Mouse (Mus musculus): ENCODE data around the gene Gm17949. TPM values are rescaled to one million over a fixed set of nuclear protein-coding genes. Genes with fewer than 3 reads are reported as not detected.

Gm17949 gene
- 0.37 and 0.58 TPM in 2 replicates for polyA plus RNA-seq (2015; fragmentation: Nextera tagmentation; extraction: Ambion mirVana)

DNA sequence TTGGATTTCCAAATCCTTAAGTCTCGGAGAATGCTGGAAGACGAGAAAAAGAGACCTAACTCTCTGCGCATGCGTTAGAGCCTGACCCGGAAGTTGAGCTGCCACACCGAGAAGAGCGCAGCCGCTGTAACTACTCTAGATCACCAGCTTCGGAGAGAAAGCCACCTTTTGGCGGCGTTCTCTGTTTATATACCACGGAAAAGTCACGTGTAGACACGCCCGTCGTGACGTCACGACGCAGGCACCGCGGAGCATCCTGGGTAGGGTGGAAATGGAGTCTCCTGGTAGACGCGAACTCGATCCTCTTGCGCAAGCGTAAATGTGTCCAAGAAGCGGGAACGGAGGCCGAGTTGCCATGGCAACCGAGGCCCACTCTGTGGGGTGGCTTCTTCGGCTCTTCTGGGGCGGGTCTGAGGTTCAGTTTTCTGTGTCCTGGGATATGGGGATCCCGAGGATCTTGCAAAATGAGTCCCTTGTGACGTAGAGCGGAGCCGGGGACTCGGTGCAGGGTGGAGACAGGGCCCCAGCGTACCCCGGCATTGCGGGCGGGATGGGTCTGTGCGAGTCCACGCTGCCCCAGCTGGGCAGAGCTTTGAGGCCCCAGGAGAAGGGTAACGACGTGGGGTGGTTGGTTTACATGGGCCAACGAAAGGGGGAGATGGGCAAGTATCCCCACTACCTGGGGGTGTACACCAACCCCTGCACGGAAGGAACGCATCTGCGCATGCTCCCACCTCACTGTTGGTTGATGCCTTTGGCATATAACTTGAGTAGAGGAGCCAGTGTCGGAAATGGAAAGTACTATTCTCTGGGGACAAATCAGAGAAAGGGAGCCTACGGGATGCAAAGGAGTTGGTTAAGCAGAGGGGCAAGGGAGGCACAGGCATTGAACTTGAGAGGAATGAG is at the start of gene Gm17949, which contains the start of gene Gtf2f1:
TSS of gene Gm17949 (plus strand) at position 234 of the 906 bp plus-strand sequence.
TSS of gene Gtf2f1 (minus strand) at position 53 of the 906 bp plus-strand sequence.
- ATAC-seq, result peak; percentile 93
- Histone ChIP-seq H3K4me2 (ENCODE audit: low read depth, low read length) (peak within 1 kb of the TSS; percentile 78), H3K9me3 (ENCODE audit: control insufficient read depth, low read length) (no peaks in the 10 kb centered on the region), H3K27me3 (replicated peaks; ENCODE audit: control insufficient read depth, insufficient read depth, low read length) (no peaks in the 10 kb centered on the region), H3K9ac (ENCODE audit: low read depth, low read length) (peak within 1 kb of the TSS; percentile 84), H3K4me1 (ENCODE audit: control insufficient read depth, insufficient read depth, low read length) (peaks cover 14% of the 10 kb centered on the region), H3K27ac (ENCODE audit: low read length) (peak within 1 kb of the TSS; percentile 93), H3K36me3 (ENCODE audit: control insufficient read depth, insufficient read depth, low read length) (peaks cover 12% of the 10 kb centered on the region), H3K4me3 (ENCODE audit: low read length) (peak within 1 kb of the TSS; percentile 83)
- under 1% methylated on average over 51 of the region's 51 CpGs for WGBS

GRCm38 (mm10) chr17:56961880-56962279 is 49.4 kb upstream of the Gm17949 start:
- 90% methylated on average over 4 of the region's 4 CpGs for WGBS
- H3K36me3 ChIP-seq (ENCODE audit: control insufficient read depth, insufficient read depth, low read length), result no peaks in the 10 kb centered on the region

GRCm38 (mm10) chr17:56962642-56963405 is 48.4 kb upstream of the Gm17949 start:
- no peaks in the 10 kb centered on the region for H3K9me3 ChIP-seq (ENCODE audit: control insufficient read depth, low read length)
- no peak overlapping the region for H3K9ac ChIP-seq (ENCODE audit: low read depth, low read length)
- H3K27ac ChIP-seq (ENCODE audit: low read length), result no peak overlapping the region
- no peak overlapping the region for H3K4me2 ChIP-seq (ENCODE audit: low read depth, low read length)
- H3K36me3 ChIP-seq (ENCODE audit: control insufficient read depth, insufficient read depth, low read length), result no peaks in the 10 kb centered on the region
- no peaks in the 10 kb centered on the region for H3K27me3 ChIP-seq (replicated peaks; ENCODE audit: control insufficient read depth, insufficient read depth, low read length)
- 78% methylated on average over 5 of the region's 5 CpGs for WGBS
- ATAC-seq, result 0 out of 2 replicates have a peak, but pooled peaks have one; percentile 14
- no peaks in the 10 kb centered on the region; the same call in 1 of the 2 replicates for H3K4me1 ChIP-seq (ENCODE audit: control insufficient read depth, insufficient read depth, low read length)
- no peak overlapping the region for H3K4me3 ChIP-seq (ENCODE audit: low read length)

More at GRCm38 (mm10) chr17:56961880-56962279, 49.4 kb upstream of the Gm17949 start:
- Histone ChIP-seq H3K27ac (ENCODE audit: low read length) (no peak overlapping the region), H3K9ac (ENCODE audit: low read depth, low read length) (no peak overlapping the region), H3K4me2 (ENCODE audit: low read depth, low read length) (no peak overlapping the region), H3K9me3 (ENCODE audit: control insufficient read depth, low read length) (no peaks in the 10 kb centered on the region), H3K27me3 (replicated peaks; ENCODE audit: control insufficient read depth, insufficient read depth, low read length) (no peaks in the 10 kb centered on the region), H3K4me1 (ENCODE audit: control insufficient read depth, insufficient read depth, low read length) (no peaks in the 10 kb centered on the region; the same call in 1 of the 2 replicates), H3K4me3 (ENCODE audit: low read length) (no peak overlapping the region)
- no peak for ATAC-seq

DNA sequence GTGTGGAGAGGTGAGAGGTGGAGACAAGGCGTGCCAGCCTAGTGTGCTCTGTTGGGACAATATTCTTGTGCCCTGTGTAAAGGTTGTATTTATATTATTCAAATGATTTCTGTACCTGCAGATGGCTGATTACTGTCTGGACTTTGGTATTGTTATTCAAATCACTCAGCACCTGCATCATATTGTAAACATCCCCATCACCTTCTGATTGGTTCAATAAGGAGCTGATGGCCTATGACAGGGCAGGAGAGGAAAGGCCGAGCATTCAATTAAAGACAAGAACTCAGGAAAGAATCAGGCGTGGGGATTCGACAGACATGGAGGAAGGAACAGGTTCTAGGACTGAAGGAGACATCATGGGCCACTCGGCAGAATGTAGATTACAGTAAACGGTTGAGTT is 47.6 kb upstream of the Gm17949 start:
- H3K9ac ChIP-seq (ENCODE audit: low read depth, low read length), result no peak overlapping the region
- H3K4me2 ChIP-seq (ENCODE audit: low read depth, low read length), result no peak overlapping the region
- ATAC-seq, result no peak; the same call in 1 of the 2 replicates
- 78% methylated on average over 6 of the region's 6 CpGs for WGBS
- H3K9me3 ChIP-seq (ENCODE audit: control insufficient read depth, low read length), result no peaks in the 10 kb centered on the region
- no peak overlapping the region for H3K27ac ChIP-seq (ENCODE audit: low read length)
- no peaks in the 10 kb centered on the region for H3K4me1 ChIP-seq (ENCODE audit: control insufficient read depth, insufficient read depth, low read length)
- H3K27me3 ChIP-seq (replicated peaks; ENCODE audit: control insufficient read depth, insufficient read depth, low read length), result no peaks in the 10 kb centered on the region
- H3K4me3 ChIP-seq (ENCODE audit: low read length), result no peak overlapping the region
- H3K36me3 ChIP-seq (ENCODE audit: control insufficient read depth, insufficient read depth, low read length), result no peaks in the 10 kb centered on the region

DNA sequence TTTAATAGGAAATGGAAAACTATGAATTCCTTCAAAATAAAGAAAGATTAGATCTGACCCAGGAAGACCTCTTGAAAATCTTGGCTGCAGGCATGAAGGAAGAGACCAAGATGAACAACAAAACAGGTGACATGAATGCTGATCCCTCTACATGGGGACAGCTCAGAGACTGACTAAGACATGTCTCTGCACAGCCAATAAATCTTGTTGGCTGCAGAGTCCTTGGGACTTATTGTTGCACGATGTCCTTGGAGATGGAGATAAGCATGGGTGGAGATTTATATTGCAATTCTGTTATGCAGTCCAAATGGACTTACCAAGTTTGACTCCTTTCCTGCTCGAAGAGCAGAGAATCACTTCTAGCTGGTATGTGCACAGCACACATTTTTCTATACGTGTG is 41.9 kb upstream of the Gm17949 start:
- 39% methylated on average over 3 of the region's 3 CpGs for WGBS
- no peak overlapping the region for H3K4me3 ChIP-seq (ENCODE audit: low read length)
- no peaks in the 10 kb centered on the region for H3K9me3 ChIP-seq (ENCODE audit: control insufficient read depth, low read length)

GRCm38 (mm10) chr17:56970081-56970480 is 41.2 kb upstream of the Gm17949 start:
- 69% methylated on average over 5 of the region's 5 CpGs for WGBS

More for the DNA sequence above, 41.9 kb upstream of the Gm17949 start:
- Histone ChIP-seq H3K27me3 (replicated peaks; ENCODE audit: control insufficient read depth, insufficient read depth, low read length) (no peaks in the 10 kb centered on the region), H3K9ac (ENCODE audit: low read depth, low read length) (no peak overlapping the region), H3K27ac (ENCODE audit: low read length) (no peak overlapping the region), H3K36me3 (ENCODE audit: control insufficient read depth, insufficient read depth, low read length) (no peaks in the 10 kb centered on the region), H3K4me2 (ENCODE audit: low read depth, low read length) (no peak overlapping the region), H3K4me1 (ENCODE audit: control insufficient read depth, insufficient read depth, low read length) (0 out of 2 replicates have a peak, but pooled peaks cover under 1% of the 10 kb centered on the region)
- ATAC-seq, result no peak

GRCm38 (mm10) chr17:56973956-56974707 is 37.1 kb upstream of the Gm17949 start:
- H3K4me2 ChIP-seq (ENCODE audit: low read depth, low read length), result no peak overlapping the region
- H3K27ac ChIP-seq (ENCODE audit: low read length), result peak overlapping the region; percentile 12; the same call in 1 of the 2 replicates
- peaks cover 23% of the 10 kb centered on the region for H3K4me1 ChIP-seq (ENCODE audit: control insufficient read depth, insufficient read depth, low read length)
- WGBS, result 62% methylated on average over 13 of the region's 14 CpGs
- H3K9ac ChIP-seq (ENCODE audit: low read depth, low read length), result no peak overlapping the region
- H3K27me3 ChIP-seq (replicated peaks; ENCODE audit: control insufficient read depth, insufficient read depth, low read length), result no peaks in the 10 kb centered on the region
- ATAC-seq, result peak; percentile 2
- no peaks in the 10 kb centered on the region for H3K9me3 ChIP-seq (ENCODE audit: control insufficient read depth, low read length)
- no peaks in the 10 kb centered on the region for H3K36me3 ChIP-seq (ENCODE audit: control insufficient read depth, insufficient read depth, low read length)
- H3K4me3 ChIP-seq (ENCODE audit: low read length), result no peak overlapping the region

More at GRCm38 (mm10) chr17:56970081-56970480, 41.2 kb upstream of the Gm17949 start:
- Histone ChIP-seq H3K4me3 (ENCODE audit: low read length) (no peak overlapping the region), H3K4me1 (ENCODE audit: control insufficient read depth, insufficient read depth, low read length) (0 out of 2 replicates have a peak, but pooled peaks cover 3% of the 10 kb centered on the region), H3K36me3 (ENCODE audit: control insufficient read depth, insufficient read depth, low read length) (no peaks in the 10 kb centered on the region), H3K9me3 (ENCODE audit: control insufficient read depth, low read length) (no peaks in the 10 kb centered on the region), H3K4me2 (ENCODE audit: low read depth, low read length) (no peak overlapping the region), H3K9ac (ENCODE audit: low read depth, low read length) (no peak overlapping the region), H3K27me3 (replicated peaks; ENCODE audit: control insufficient read depth, insufficient read depth, low read length) (no peaks in the 10 kb centered on the region), H3K27ac (ENCODE audit: low read length) (no peak overlapping the region)
- no peak for ATAC-seq

DNA sequence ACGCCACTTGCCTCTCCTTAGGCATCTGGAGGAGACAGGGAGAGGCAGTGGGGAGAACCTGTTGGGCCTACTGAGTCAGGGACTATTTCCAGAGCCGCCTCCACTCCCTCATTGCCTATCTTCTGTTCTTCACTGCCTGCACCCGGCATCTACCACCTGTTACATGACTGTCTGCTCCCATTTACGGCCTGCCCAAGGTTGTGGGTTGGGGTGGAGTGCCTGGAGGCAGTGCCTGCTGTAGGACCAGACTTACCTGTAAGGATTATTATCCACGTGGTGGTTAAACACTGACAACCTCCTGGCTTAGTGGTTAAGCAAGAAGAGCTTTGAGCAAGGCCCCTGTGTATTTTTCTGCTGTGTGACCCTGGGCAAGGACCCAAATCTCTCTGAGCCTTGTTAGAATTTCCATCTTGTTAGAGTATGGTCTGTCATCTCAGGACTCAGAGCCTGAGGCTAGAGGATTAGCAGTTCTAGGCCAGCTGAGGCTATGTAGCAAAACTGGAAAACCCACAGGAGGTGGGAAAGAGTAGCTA is 36.5 kb upstream of the Gm17949 start:
- Histone ChIP-seq H3K27me3 (replicated peaks; ENCODE audit: control insufficient read depth, insufficient read depth, low read length) (no peaks in the 10 kb centered on the region), H3K9ac (ENCODE audit: low read depth, low read length) (no peak overlapping the region), H3K4me1 (ENCODE audit: control insufficient read depth, insufficient read depth, low read length) (peaks cover 24% of the 10 kb centered on the region), H3K4me3 (ENCODE audit: low read length) (no peak overlapping the region), H3K27ac (ENCODE audit: low read length) (peak overlapping the region; percentile 12; the same call in 1 of the 2 replicates), H3K4me2 (ENCODE audit: low read depth, low read length) (no peak overlapping the region), H3K36me3 (ENCODE audit: control insufficient read depth, insufficient read depth, low read length) (no peaks in the 10 kb centered on the region), H3K9me3 (ENCODE audit: control insufficient read depth, low read length) (no peaks in the 10 kb centered on the region)
- peak; percentile 54 for ATAC-seq
- 52% methylated on average over 5 of the region's 5 CpGs for WGBS

All from intestine, embryonic 16.5 days (tissue).